Mouse (Mus musculus) right cerebral cortex, postnatal 10 days (tissue): ENCODE results near the gene Uckl1.

Source experiments
- DNase-seq, 2 experiments: peaks; one replicate each; pipeline ENCODE4 v3.0.0; 2021; ENCODE audit warnings: low spot score in 2 of 2

Gene Uckl1

DNA sequence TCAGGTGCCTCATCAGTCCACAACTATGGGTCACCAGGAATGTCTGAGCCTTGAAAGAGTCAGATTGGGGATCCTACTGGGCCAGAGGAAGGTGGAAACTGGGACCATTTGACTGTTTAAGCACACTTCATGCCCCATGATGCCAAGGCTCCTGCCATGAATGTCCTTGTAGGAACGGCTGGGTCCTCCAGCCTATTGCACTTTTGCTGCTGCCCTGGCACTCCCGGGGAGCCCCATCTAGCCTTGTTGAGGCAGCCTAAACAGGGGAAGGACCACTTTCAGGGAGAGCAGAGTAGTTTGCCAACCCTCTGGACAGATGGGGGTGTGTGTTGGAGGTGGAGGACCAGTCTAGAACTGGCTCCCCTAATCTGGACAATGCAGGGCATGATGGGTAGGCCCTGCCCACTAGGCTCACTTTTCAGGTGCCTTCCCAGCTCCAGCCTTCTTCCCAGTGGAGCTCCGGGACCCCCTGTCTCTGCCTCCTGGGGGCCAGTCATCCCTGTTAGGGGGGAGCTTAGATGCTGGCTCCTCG lies at the start of gene Uckl1:
Uckl1 (minus strand) TSS at position 482 of the 532 bp plus-strand sequence.
- no peak for DNase-seq

DNA sequence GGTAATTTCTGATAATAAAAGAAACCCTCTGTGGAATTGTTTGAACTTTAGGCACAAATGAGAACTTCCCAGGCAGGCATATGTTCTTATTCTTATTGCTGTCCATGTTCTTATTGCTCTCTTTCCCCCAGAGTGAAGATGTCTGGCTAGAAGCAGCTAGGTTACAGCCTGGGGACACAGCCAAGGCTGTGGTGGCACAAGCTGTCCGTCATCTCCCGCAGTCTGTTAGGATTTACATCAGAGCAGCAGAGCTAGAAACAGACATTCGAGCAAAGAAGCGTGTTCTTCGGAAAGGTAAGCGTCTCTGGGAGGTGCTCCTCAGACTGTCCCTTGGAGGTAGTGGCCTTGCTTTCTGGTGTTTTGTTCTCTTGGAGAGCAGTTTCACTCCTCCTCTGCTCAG lies 47.9 kb upstream of the Uckl1 start:
- DNase-seq, result no peak

- DNase-seq, result no peak
Measured at GRCm38 (mm10) chr2:181628471-181628870, 43.8 kb upstream of the Uckl1 start.

- DNase-seq, result peak in 1 of 2 experiments; percentile 48
Measured at GRCm38 (mm10) chr2:181623401-181623800, 38.7 kb upstream of the Uckl1 start.

DNA sequence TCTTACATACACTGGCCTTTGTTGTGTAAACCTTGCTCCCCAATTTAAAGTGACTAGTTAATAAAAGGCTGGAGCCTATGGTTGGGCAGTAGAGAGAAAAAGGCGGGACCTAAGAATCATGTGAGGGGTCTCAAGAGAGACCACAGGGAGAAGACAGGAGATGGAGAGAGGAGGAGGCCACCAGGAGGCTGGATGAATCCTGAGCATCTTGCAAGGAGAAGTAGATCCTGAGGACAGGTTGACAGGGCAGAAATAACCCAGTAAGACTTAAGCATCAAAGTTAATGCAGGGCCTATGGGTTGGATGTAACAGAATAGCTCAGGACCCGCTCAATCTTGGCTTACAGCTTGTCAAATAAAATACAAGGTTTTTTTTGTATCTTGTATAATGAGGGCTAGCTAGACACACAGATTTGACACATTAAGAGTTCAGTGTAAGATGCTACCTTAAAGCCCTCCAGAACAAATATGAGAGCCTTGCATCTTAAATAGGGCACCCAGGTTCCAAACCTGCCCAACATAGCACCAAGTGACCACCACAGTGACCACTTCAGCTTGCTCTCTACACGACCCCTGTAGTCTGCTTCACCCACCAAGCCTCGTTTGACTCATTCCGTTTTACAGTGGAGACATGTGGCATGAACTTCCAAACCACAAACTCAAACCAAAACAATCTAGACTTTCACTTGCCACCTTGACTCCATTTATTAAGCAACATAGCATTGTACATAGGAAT lies 34.2 kb upstream of the Uckl1 start:
- DNase-seq, result no peak

- DNase-seq, result no peak
Measured at GRCm38 (mm10) chr2:181602367-181602766, 17.7 kb upstream of the Uckl1 start.

- DNase-seq, result no peak
Measured at GRCm38 (mm10) chr2:181601751-181602145, 17.1 kb upstream of the Uckl1 start.

DNA sequence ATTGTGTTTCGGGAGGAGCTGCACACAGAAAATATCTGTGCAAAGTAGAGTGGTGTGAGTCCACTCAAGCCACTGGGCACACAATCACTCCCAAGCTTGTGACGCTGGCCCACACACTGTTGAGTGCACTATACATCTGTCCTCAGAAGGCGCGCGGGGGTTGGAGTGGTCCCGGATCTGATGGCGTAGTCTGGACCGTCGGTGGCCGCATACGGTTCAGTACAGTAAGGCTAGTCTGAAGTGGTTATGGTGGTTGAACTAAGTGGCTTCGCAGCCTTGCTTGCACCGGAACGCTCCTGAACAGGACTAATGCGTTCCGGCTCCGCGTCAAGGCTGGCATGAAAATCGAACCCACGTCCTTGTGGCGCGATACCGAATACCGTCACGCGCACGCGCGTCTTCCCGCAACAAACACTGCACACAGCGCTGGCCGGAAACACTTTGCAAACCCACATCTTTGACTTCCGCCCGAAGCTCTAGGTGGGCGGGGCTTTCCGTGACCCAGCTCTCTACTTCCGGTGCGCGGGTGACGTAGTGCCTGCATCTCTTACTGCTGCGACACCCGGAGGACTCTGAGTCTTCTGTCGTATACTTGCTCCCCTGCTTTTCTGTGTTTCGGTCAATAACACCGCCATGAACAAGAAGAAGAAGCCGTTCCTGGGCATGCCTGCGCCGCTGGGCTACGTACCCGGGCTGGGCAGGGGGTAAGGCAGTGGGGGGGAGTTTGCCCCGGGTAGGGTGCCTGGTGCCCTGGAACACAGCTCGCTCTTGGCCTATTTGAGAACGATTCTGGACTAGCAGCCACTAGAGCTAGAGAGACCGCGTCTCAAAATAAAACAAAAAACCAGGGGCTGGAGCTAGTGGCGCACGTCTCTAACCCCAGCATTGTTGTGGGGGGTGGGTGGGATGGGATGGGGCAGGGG lies 16.4 kb upstream of the Uckl1 start:
- peak; percentile 99 for DNase-seq

DNA sequence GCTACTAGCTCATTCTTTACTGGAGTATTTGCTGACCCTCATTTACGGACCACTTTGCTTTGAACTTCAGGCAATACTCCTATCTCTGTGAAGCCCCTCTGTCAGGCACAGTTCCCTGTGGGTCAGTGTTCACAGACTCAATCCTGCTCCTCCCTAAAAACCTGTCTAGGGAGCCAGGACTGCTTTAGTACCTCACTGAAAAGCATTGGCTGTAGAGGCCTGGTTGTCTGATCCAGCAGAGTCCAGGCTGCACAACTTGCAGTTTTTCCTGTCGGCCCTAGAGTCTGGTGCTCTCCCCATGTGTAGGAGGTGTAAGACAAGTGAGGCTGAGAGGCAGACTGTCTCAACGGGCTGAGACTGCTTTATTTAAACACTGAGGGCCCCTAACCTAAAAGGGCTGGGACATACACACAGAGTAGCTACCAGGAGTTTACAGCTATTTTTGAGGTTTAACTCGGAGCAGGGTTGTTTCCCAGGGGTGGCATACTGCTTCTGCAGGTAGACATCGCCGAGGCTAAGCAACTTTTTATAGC lies 15.6 kb upstream of the Uckl1 start:
- DNase-seq, result peak in 1 of 2 experiments; percentile 36

GRCm38 (mm10) chr2:181598454-181599351 lies 14.0 kb upstream of the Uckl1 start, which contains the start of gene Samd10:
Gene Samd10, minus strand, starts transcription at chr2:181599212.
- peak; percentile 75 to 77 for DNase-seq

DNA sequence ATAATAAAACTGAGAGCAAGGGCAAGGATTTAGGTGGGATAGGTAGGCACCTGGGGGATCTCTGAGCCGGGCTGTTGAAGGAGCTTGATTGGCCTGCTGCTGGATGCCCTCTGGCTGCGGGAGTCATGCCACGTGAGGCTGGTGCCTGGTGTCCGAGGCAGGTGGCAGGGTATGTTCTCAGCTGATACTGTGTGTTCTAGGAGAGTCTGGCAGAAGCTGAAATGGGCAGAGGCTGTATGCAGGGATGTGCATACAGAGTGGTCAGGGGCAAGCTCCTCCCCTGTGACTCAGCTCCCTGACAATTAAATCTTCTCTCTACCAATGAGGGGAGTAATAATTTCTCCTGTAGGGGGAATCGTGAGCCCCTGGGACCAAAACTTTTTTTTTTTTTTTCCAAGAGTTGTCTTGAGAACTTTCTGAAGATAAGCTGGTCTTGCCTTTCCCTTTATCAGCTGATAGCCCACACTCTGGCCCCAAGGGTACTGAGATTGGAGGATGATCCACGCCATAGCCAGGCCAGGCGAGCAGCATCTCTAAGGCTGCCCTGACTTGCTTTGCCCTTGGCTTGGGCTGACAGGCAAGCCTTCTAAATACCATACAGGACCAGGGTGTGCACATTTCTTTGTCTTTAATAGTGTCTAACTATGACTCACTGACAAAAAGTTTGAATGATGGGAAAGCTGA lies 12.8 kb upstream of the Uckl1 start:
- no peak for DNase-seq

DNA sequence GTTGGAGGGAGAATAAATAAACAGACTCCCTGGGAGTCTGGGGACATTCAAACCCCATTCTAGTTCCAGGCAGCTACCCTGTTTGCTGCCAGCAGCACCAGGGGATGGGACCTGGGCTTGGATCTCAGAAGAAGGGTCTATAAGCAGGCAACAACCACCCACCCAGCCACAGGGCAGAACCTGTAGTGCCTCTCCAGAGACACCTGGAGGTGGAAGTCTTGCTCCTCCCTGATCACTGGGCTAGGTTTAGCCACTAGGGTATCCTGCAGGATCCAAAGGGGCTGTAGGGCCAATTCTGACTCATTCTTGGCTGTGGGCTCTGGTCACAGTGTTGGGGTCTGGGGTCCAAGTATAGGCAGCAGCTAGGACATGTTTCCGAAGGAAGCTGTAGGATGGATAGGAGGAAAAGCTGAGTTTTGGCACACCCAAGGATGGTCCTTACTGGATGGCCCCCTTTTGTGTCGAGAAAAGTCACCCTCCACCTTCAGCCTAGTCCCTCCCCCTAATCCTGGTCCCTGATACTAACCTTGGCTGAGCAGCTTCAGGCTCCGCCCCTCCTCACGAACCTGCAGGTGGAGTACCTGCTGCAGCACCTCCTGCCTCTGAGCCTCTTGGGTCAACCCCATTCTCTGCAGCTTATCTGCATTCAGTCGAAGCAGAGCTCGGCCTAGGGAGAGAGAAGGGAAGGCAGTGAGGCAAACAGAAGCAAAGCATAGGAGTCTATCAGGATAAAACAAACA lies 11.7 kb upstream of the Uckl1 start:
- no peak for DNase-seq

DNA sequence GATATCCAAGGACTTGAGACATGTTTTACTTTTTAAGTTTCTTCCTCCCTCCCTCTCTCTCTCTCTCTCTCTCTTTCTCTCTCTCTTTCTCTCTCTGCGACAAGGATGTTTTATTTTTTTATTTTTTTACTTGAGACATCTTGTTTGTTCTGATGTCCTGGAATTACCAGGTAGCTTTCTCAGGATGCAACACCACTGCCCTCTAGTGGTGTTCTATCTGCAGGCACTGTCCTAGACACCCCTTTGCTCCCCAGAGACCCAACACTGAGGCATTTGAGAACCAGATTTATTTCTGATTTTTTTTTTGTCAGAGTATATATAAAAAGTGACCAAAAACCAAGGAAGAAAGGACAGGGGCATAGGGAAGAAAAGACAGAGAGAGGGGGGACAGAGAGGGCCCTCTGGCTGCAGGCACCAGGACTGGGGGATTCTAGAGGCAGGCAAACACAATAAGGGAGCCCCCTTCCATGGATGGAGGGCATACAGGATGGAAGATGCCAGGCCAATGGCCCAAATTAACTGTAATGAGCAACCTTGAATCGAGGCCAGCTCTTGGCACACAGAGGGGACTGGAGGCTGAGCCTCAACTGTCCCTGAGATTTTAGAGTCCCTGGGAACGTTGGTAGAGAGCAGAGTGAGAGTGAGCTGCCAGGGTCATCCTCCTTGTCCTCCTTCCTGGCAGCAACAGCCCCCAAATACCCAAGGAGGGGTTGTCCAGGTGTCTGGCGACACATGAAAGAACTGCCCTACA lies 10.4 kb upstream of the Uckl1 start:
- peak in 1 of 2 experiments; percentile 51 for DNase-seq

DNA sequence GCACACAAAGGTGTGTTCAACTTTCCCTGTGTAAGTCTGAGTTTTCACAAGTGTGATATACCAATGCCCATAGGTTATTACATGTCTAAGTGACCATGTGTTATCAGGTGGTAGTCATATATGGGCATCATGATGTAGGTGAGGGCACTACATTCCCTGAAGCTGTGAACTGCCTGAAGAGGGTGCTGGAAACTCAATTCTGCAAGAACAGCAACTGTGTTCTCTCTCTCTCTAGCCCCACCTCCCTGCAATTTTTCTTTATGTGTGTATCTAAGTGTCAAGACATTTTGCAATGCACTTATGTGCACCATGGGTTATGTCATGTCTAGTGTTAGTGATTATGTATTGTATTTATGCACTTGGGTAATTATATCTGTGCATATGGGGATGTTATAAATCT lies 9.2 kb upstream of the Uckl1 start:
- DNase-seq, result no peak

- peak in 1 of 2 experiments; percentile 59 for DNase-seq
Measured at GRCm38 (mm10) chr2:181593042-181593421, 8.3 kb upstream of the Uckl1 start.

DNA sequence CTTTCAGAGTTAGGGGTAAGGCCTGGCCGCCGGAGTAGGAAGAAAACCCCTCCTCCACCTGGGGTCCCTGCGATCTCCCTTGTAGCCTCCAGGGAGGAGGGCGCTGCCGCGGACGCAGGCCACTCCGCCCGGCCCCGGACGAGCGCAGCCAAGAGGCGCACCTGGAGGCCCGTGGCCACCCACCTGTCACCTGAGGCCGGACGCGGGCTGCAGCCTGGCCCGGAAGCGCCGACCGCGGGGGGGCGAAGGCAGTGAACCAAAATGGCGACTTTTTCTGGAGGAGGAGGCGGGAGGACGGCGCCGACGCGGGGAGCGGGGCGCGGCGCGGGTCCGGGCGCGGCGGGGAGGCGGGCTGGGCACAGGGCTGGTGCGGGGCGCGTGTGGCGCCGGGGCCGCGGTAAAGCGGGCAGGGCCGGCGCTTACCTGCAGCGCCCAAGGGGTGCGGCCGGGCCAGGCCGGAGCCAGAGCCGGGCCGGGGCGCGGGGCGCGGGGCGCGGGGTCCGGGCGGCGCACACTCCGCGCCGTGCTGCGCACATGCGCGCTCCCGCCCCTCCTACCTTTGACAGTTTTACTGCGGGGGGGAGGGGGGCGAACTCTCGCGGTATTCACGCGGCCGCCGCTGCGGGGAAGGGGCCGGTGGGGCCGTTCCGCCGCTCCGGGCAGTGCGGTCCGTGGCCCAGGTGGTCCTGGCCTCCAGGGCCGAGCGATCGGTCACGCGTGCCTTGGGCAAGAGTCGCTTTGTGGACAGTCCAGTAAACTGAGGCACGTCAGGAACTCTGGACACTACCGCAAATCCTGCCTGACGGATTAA lies 7.7 kb upstream of the Uckl1 start, which contains the start of gene Zfp512b:
Zfp512b (minus strand) TSS at position 573 of the 811 bp plus-strand sequence.
- peak; percentile 82 to 85 for DNase-seq

DNA sequence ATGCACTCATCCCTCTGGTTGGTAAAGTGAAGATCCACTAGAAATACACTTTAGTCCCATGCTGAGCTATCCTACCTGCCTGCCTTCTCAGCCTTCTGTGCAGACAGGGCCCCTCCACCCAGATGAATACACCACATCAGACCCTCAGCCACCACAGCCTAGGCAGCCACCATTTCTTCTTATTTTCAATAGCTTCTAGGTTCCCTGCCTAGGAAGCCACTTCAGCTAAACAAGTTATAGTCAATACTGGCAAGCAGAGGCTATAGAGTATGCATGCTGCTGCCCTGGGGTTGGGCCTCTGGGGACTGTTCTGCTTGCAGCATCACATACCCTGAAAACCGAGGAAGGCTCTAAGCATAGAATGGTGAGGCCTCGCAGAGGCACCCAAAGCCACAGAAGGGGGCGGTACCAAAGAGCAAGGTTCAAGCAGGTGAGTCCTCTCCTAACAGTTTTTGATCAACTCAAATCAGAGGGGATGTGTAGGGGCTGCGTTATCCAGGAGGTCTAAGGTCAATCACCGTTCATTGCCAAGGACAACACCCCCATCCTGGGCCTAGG lies 6.9 kb upstream of the Uckl1 start, which contains the start of gene Prpf6:
Prpf6 (plus strand) TSS at position 341 of the 558 bp plus-strand sequence.
- peak in 1 of 2 experiments; percentile 33 for DNase-seq

DNA sequence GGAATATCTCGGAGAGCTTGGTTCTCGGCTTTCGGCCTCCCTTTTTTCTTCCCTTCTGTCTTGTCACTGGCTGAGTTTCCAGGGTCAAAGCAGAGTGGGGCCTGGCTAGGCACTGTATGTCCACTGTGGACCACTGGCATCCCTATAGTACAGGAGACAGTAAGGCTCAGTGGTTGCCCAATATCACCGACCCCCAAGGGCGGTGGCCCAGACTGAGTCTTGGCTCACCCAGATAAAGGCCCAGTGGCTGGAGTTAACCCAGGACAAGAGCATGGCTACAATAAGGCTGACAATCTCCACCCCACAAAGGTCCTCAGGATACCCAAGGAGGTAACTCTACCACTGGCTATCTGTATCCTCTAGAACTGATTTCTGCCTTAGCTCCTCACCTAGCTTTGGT lies 5.8 kb upstream of the Uckl1 start:
- peak in 1 of 2 experiments; percentile 33 for DNase-seq
